16 mouse cellular contexts compared by ENCODE assay signal in genomic region chr5:28807950-28808349, GRCm38 (mm10).
A peak's percentile ranks its signal among the peaks of the same experiment; 100 is the strongest.
DNase-seq lines count a peak whose midpoint lies in the region; ATAC-seq and TF ChIP-seq lines count a peak whose summit lies in the region.
"Had no signal": no experiment of that assay in that cellular context is flagged by ENCODE, and none has a peak within 500 bp of the region (broad histone marks: within the 10 kb centered on the region; RNA-seq: fewer than 3 reads in every experiment).

No protein-coding gene starts in this region.

- no peak for TF ChIP-seq CTCF in lung, adult 2 months (IDR thresholded peaks at IDR 0.05; ENCODE audit: insufficient read depth, low read length)

- 46% methylated on average over 5 of the region's 5 CpGs for WGBS in lung, embryonic 16.5 days
- WGBS in lung, adult 2 months = 40% methylated on average over 5 of the region's 5 CpGs

- no peaks in the 10 kb centered on the region for H3K36me3 ChIP-seq in lung, embryonic 16.5 days (ENCODE audit: control insufficient read depth, insufficient read depth, low read length)
- H3K36me3 ChIP-seq: hindbrain, embryonic 13.5 days; limb, embryonic 15.5 days had no signal

- ATAC-seq in lung, embryonic 16.5 days (ENCODE audit: low read depth) = peak; percentile 51
- no peak for ATAC-seq in megakaryocyte progenitor cell, adult 5-6 weeks (replicated peaks; ENCODE audit: poor library complexity)
- ATAC-seq in CD4-positive, CD25-positive, alpha-beta regulatory T cell, adult 4 months = no peak
- ATAC-seq: activated CD4-positive, CD25-positive, alpha-beta regulatory T cell, adult 4 months had no signal

- H3K4me3 ChIP-seq in lung, embryonic 16.5 days (ENCODE audit: low read length) = no peak overlapping the region
- H3K4me3 ChIP-seq in lung, adult 2 months (replicated peaks; ENCODE audit: extremely low read depth, low read depth, low read length) = no peak overlapping the region
- H3K4me3 ChIP-seq: gastrocnemius, adult 2 months; hindbrain, embryonic 13.5 days; limb, embryonic 15.5 days; myocyte had no signal

- DNase-seq in heart, postnatal 10 days = peak; percentile 2 to 11
- no peak for DNase-seq in heart, postnatal 25 days (ENCODE audit: low spot score)
- no peak for DNase-seq in lung, adult 2 months
- DNase-seq in adrenal gland, adult 18-20 months (ENCODE audit: low spot score in 2 of 2) = peak; percentile 22 to 32
- DNase-seq in brain, adult 2 months (ENCODE audit: low read depth, low spot score) = peak; percentile 26
- DNase-seq: gastrocnemius, adult 2 months; thymus, postnatal 36 days had no signal

- no peak for TF ChIP-seq POLR2A in lung, adult 2 months (IDR thresholded peaks at IDR 0.05; ENCODE audit: borderline replicate concordance, extremely low read depth, low read depth, low read length)

- no peak overlapping the region for H3K9ac ChIP-seq in lung, embryonic 16.5 days (ENCODE audit: low read length)
- H3K9ac ChIP-seq: hindbrain, embryonic 13.5 days; limb, embryonic 15.5 days had no signal

- H3K27ac ChIP-seq in lung, embryonic 16.5 days (ENCODE audit: low read length) = no peak overlapping the region
- H3K27ac ChIP-seq: gastrocnemius, adult 2 months; hindbrain, embryonic 13.5 days; limb, embryonic 15.5 days; macrophage had no signal

- intact Hi-C loops in heart, postnatal 10 days (cut with DNase I) = no loop called here
- intact Hi-C loops in heart, postnatal 25 days (cut with DNase I) = no loop called here

- no peak overlapping the region for H3K4me2 ChIP-seq in lung, embryonic 16.5 days (ENCODE audit: low read depth, low read length)
- H3K4me2 ChIP-seq: heart, embryonic 11.5 days; hindbrain, embryonic 13.5 days; limb, embryonic 15.5 days had no signal

- H3K27me3 ChIP-seq in lung, embryonic 16.5 days (ENCODE audit: control insufficient read depth, insufficient read depth, low read depth, low read length) = no peaks in the 10 kb centered on the region
- H3K27me3 ChIP-seq: hindbrain, embryonic 13.5 days; limb, embryonic 15.5 days had no signal

- H3K4me1 ChIP-seq in lung, embryonic 16.5 days (replicated peaks; ENCODE audit: control insufficient read depth, insufficient read depth, low read length) = no peaks in the 10 kb centered on the region
- no peaks in the 10 kb centered on the region for H3K4me1 ChIP-seq in lung, adult 2 months (ENCODE audit: control insufficient read depth, insufficient read depth, low read length)
- H3K4me1 ChIP-seq: limb, embryonic 15.5 days had no signal

- no peaks in the 10 kb centered on the region for H3K9me3 ChIP-seq in lung, embryonic 16.5 days (ENCODE audit: control insufficient read depth, low read length)
- H3K9me3 ChIP-seq: hindbrain, embryonic 13.5 days; limb, embryonic 15.5 days had no signal

Comparison
In these comparisons a context has a peak if more than half of its experiments do, and no peak if none do; other contexts are left out.
1. DNase-seq: peak in heart, postnatal 10 days (2 of 2), adrenal gland, adult 18-20 months (2 of 2) and brain, adult 2 months (single experiment); none in heart, postnatal 25 days (single experiment) and lung, adult 2 months (single experiment).